Mouse (Mus musculus) layer of hippocampus, adult 2 months (tissue): ENCODE results near the gene Cldn7. TPM values are rescaled to one million over a fixed set of nuclear protein-coding genes. Genes with fewer than 3 reads are reported as not detected.
A peak's percentile ranks its signal among the peaks of the same experiment; 100 is the strongest.

ENCODE experiments used
- DNase-seq, 2 experiments: peaks; one replicate each; pipeline ENCODE4 v3.0.0; 2022; ENCODE audit warnings: low spot score in 2 of 2
- H3K27ac ChIP-seq: fragments of 200-600 bp; 2 replicates; pipeline ENCODE4 v1.8.1; 2022
- H3K4me3 ChIP-seq: fragments of 200-600 bp; 2 replicates; pipeline ENCODE4 v1.8.1; 2022; ENCODE audit warnings: mild to moderate bottlenecking
- CTCF ChIP-seq: fragments of 200-600 bp; conservative IDR thresholded peaks from 2 replicates; pipeline ENCODE4 v1.8.1; 2022; ENCODE audit warnings: antibody characterized with exemption, mild to moderate bottlenecking, moderate library complexity
- total RNA-seq, 2 experiments: library from RNA; stranded (reverse); gene quantifications; 2 replicates each; pipeline ENCODE4 v1.2.3; 2021

The Cldn7 gene
- total RNA-seq, 2 experiments from 2014 or later = not detected

GRCm38 (mm10) chr11:69970775-69971174 is 6.2 kb downstream of the Cldn7 start:
- no peak for TF ChIP-seq CTCF
- H3K4me3 ChIP-seq = no peak overlapping the region
- H3K27ac ChIP-seq = no peak overlapping the region
- DNase-seq = no peak

- no peak for TF ChIP-seq CTCF
- no peak for DNase-seq
- Histone ChIP-seq H3K4me3 (no peak overlapping the region), H3K27ac (no peak overlapping the region)
These were observed 10.3 kb downstream of the Cldn7 start for GRCm38 (mm10) chr11:69974907-69975306.

- TF ChIP-seq CTCF = no peak
- DNase-seq = no peak
- Histone ChIP-seq H3K27ac (no peak overlapping the region), H3K4me3 (no peak overlapping the region)
These were observed 11.7 kb downstream of the Cldn7 start for GRCm38 (mm10) chr11:69976271-69976670.

- Histone ChIP-seq H3K27ac (peak overlapping the region; percentile 100), H3K4me3 (peak overlapping the region; percentile 98)
- no peak for DNase-seq
- no peak for TF ChIP-seq CTCF
These were observed 15.2 kb downstream of the Cldn7 start for GRCm38 (mm10) chr11:69979827-69980195.

GRCm38 (mm10) chr11:69980196-69981140 is 15.9 kb downstream of the Cldn7 start:
- DNase-seq = peak; percentile 98 to 99
- H3K27ac ChIP-seq = peak overlapping the region; percentile 100
- no peak for TF ChIP-seq CTCF
- H3K4me3 ChIP-seq = peak overlapping the region; percentile 98

GRCm38 (mm10) chr11:69981141-69981762 is 16.7 kb downstream of the Cldn7 start, which contains the start of gene Ctdnep1:
TSS of gene Ctdnep1 (plus strand) at chr11:69981156.
- no peak for DNase-seq
- TF ChIP-seq CTCF = no peak
- Histone ChIP-seq H3K27ac (peak within 1 kb of the TSS; percentile 100), H3K4me3 (peak within 1 kb of the TSS; percentile 98)

- peak within 1 kb of the TSS; percentile 98 for H3K4me3 ChIP-seq
- no peak for TF ChIP-seq CTCF
- DNase-seq = no peak
- H3K27ac ChIP-seq = peak within 1 kb of the TSS; percentile 100
These were observed 17.6 kb downstream of the Cldn7 start, which contains the start of gene Elp5 for GRCm38 (mm10) chr11:69982225-69982624. TSS of gene Elp5 (minus strand) at chr11:69982517.

- no peak for TF ChIP-seq CTCF
These were observed 18.3 kb downstream of the Cldn7 start for GRCm38 (mm10) chr11:69982877-69983276.

GRCm38 (mm10) chr11:69983377-69983776 is 18.8 kb downstream of the Cldn7 start:
- Histone ChIP-seq H3K27ac (0 out of 2 replicates have a peak overlapping the region, but pooled peaks have one; percentile 100), H3K4me3 (no peak overlapping the region)
- no peak for TF ChIP-seq CTCF
- DNase-seq = no peak

More at GRCm38 (mm10) chr11:69982877-69983276, 18.3 kb downstream of the Cldn7 start:
- peak overlapping the region; percentile 100; the same call in 1 of the 2 replicates for H3K27ac ChIP-seq
- peak overlapping the region; percentile 98; the same call in 1 of the 2 replicates for H3K4me3 ChIP-seq
- no peak for DNase-seq

GRCm38 (mm10) chr11:69984431-69984830 is 19.9 kb downstream of the Cldn7 start:
- no peak overlapping the region for H3K27ac ChIP-seq
- TF ChIP-seq CTCF = no peak
- H3K4me3 ChIP-seq = no peak overlapping the region
- no peak for DNase-seq

- no peak for DNase-seq
- H3K27ac ChIP-seq = peak overlapping the region; percentile 98; the same call in 1 of the 2 replicates
- no peak for TF ChIP-seq CTCF
- no peak overlapping the region for H3K4me3 ChIP-seq
These were observed 25.4 kb downstream of the Cldn7 start for GRCm38 (mm10) chr11:69989949-69990348.

- peak; percentile 95 to 96 for DNase-seq
- Histone ChIP-seq H3K27ac (peak within 1 kb of the TSS; percentile 98), H3K4me3 (peak within 1 kb of the TSS; percentile 84)
- no peak for TF ChIP-seq CTCF
These were observed 26.5 kb downstream of the Cldn7 start, which contains the start of gene Gabarap for GRCm38 (mm10) chr11:69990850-69991691. TSS of gene Gabarap (plus strand) at chr11:69991143.
